Mouse (Mus musculus): ENCODE measurements at regions not wholly inside any gene's neighbourhood (a gene's known extent, or its start where the extent isn't known, plus 50 kb on each side); places are given as distances from the start of the nearest gene placed in this dataset.

DNA sequence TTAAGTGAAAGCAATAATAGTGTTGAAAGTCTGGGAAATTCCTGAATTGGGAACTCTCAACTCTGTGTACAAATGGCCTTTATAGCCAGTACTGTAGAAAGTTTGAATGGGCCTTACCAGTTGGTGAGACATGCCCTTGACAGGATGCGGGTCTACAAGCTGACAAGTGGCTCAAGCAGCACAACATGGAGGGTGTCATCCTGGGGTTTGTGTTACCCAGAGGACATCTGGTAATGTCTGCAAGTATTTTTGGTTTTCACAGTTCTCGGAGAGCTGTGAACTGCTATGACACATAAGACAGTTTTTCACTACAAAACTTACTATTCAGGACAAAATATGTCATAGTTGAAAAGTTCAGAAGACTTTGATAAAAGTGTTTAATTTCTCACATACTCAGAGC lies 525.7 kb upstream of the A1bg start:
- TF ChIP-seq CTCF (IDR thresholded peaks at IDR 0.05; ENCODE audit: low read depth) (no peak), EP300 (IDR thresholded peaks at IDR 0.05; ENCODE audit: low read depth) (no peak)

Data from heart, postnatal 0 days (tissue).